Mouse (Mus musculus): ENCODE measurements around the gene Adgrf5.
"Not testable (repeated sequence)": the region's sequence is repeated elsewhere in the genome, so short reads cannot be mapped to it uniquely, and the experiment has no call there.

Adgrf5 gene

GRCm38 (mm10) chr17:43460245-43461181, 100.3 kb downstream of the Adgrf5 start:
- DNase-seq (ENCODE audit: low spot score): no peak

GRCm38 (mm10) chr17:43470039-43470438, 109.8 kb downstream of the Adgrf5 start:
- no peak for DNase-seq (ENCODE audit: low spot score)

- DNase-seq (ENCODE audit: low spot score): no peak
Observed at GRCm38 (mm10) chr17:43472558-43472957, 112.3 kb downstream of the Adgrf5 start.

GRCm38 (mm10) chr17:43474775-43475174, 114.5 kb downstream of the Adgrf5 start:
- no peak for DNase-seq (ENCODE audit: low spot score)

- no peak for DNase-seq (ENCODE audit: low spot score)
Observed at GRCm38 (mm10) chr17:43477621-43478020, 117.4 kb downstream of the Adgrf5 start.

- no peak for DNase-seq (ENCODE audit: low spot score)
Observed at GRCm38 (mm10) chr17:43485982-43486381, 125.7 kb downstream of the Adgrf5 start.

GRCm38 (mm10) chr17:43488439-43489151, 128.3 kb downstream of the Adgrf5 start:
- no peak for DNase-seq (ENCODE audit: low spot score)

GRCm38 (mm10) chr17:43490371-43490770, 130.1 kb downstream of the Adgrf5 start:
- DNase-seq (ENCODE audit: low spot score): not testable (repeated sequence)

GRCm38 (mm10) chr17:43495502-43495901, 135.3 kb downstream of the Adgrf5 start:
- DNase-seq (ENCODE audit: low spot score): no peak

- DNase-seq (ENCODE audit: low spot score): no peak
Observed at GRCm38 (mm10) chr17:43497521-43497920, 137.3 kb downstream of the Adgrf5 start.

- no peak for DNase-seq (ENCODE audit: low spot score)
Observed at GRCm38 (mm10) chr17:43500513-43500912, 140.3 kb downstream of the Adgrf5 start.

- DNase-seq (ENCODE audit: low spot score): no peak
Observed at GRCm38 (mm10) chr17:43501223-43501622, 141.0 kb downstream of the Adgrf5 start.

- no peak for DNase-seq (ENCODE audit: low spot score)
Observed at GRCm38 (mm10) chr17:43501631-43502030, 141.4 kb downstream of the Adgrf5 start.

GRCm38 (mm10) chr17:43502592-43502991, 142.3 kb downstream of the Adgrf5 start, which contains the start of gene Mep1a:
Gene Mep1a (minus strand): TSS chr17:43502812.
- DNase-seq (ENCODE audit: low spot score): no peak

GRCm38 (mm10) chr17:43503861-43504593, 143.8 kb downstream of the Adgrf5 start:
- DNase-seq (ENCODE audit: low spot score): no peak

GRCm38 (mm10) chr17:43504594-43504934, 144.3 kb downstream of the Adgrf5 start:
- no peak for DNase-seq (ENCODE audit: low spot score)

All from T-cell, adult 2 months (primary cell).